Mouse (Mus musculus): Measurements from ENCODE around the gene Fcrl5.
"Not testable (repeated sequence)": the region's sequence is repeated elsewhere in the genome, so short reads cannot be mapped to it uniquely, and the experiment has no call there.

The Fcrl5 gene

GRCm38 (mm10) chr3:87435479-87435878 is at the start of gene Fcrl5:
Gene Fcrl5 (plus strand): TSS chr3:87435773.
- in situ Hi-C loops (cut with MboI, MseI), result no loop called here

GRCm38 (mm10) chr3:87390935-87391334 is 44.6 kb upstream of the Fcrl5 start:
- in situ Hi-C loops (cut with MboI, MseI), result no loop called here

DNA sequence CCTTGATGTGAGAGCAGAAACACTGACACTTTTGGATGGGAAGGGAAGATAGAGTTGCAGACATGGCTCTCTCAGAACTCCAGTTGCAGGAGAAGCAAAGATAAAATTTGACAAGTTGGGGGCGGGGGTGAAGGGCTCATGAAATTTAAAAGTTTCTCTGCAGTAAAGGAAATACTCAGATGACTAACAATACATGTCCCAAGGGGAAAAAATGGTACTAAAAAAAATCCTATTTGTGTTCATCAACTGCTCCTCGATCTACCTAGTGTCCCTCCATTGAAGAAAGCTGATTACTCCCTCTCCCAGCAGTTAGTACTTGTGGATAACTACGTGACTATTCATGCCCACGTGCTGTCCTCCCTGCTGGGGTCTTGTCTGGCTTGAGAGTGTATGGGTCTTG is 36.8 kb upstream of the Fcrl5 start:
- in situ Hi-C loops (cut with MboI, MseI), result no loop called here

DNA sequence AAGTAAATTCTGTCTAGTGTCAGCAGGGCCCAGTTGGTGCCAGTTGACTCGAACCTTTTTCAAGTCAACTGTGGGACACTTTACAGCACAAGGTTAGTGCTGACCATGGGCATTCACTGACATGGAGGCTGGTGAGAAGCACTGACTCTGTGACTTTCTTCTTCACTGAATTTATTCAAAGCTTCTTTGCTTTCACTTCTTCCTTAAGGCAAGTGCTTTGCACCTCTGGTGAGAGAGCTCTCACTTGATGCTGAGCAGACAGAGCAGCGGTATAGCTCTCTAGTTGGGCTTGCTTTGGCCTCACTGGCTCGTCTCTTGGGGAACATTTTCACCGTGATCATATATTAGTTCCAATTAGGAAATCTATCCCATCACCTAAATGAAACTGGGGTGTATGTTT is 35.7 kb upstream of the Fcrl5 start:
- in situ Hi-C loops (cut with MboI, MseI), result no loop called here

DNA sequence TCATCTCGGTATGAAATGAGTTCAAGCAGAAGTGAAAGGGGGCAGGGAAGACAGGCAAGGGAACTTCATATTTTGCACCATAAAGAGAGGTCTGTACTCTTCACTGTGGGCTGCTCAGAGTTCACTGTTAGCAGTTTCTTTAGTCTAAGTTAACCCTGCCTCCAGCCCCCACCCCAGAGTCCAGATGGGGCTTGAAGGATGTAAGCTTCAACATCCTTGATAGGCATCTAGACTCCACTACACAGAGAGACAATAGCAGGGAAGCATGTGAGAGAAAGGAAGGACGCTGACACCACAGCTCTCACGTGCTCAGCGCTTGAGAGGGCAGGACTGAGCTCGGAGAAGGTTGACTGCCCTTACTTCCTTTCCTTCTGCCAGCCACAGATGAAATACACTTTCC is 34.3 kb upstream of the Fcrl5 start:
- in situ Hi-C loops (cut with MboI, MseI), result no loop called here

- in situ Hi-C loops (cut with MboI, MseI), result loop anchor here in 1 of 2 experiments (5.0 kb wide), 1 partner anchor 81 kb away; no protein-coding TSS in a partner anchor
Observed at GRCm38 (mm10) chr3:87408171-87408570, 27.4 kb upstream of the Fcrl5 start.

GRCm38 (mm10) chr3:87409196-87409935 is 26.2 kb upstream of the Fcrl5 start:
- in situ Hi-C loops (cut with MboI, MseI), result loop anchor here in 1 of 2 experiments (5.0 kb wide), 1 partner anchor 82 kb away; no protein-coding TSS in a partner anchor

DNA sequence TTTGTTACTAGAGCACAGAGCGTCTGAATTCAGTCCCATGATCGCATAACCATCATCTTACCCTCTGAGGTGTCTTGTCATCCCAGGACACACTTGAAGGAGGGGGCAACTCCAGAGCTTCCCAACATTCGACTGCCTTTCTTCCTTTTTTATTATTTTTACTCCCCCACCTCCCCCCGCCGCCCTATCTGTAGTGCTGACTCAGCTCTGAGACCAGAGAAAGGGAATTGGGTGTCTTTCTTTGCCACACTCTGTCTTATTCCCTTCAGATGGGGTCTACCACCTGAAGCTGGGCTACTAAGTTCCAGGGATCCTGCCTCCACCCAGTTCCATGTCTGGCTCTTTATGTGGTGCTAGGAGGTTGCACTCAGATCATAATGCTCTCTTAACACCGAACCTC is 25.0 kb upstream of the Fcrl5 start:
- in situ Hi-C loops (cut with MboI, MseI), result loop anchor here (5.0 kb wide), 3 partner anchors 83 to 168 kb away; no protein-coding TSS in a partner anchor

- in situ Hi-C loops (cut with MboI, MseI), result loop anchor here (5.0 kb wide), 3 partner anchors 84 to 169 kb away; no protein-coding TSS in a partner anchor
Observed at GRCm38 (mm10) chr3:87411150-87411549, 24.4 kb upstream of the Fcrl5 start.

- in situ Hi-C loops (cut with MboI, MseI), result no loop called here
Observed at GRCm38 (mm10) chr3:87420645-87421044, 14.9 kb upstream of the Fcrl5 start.

- in situ Hi-C loops (cut with MboI, MseI), result no loop called here
Observed at GRCm38 (mm10) chr3:87422386-87422910, 13.1 kb upstream of the Fcrl5 start.

DNA sequence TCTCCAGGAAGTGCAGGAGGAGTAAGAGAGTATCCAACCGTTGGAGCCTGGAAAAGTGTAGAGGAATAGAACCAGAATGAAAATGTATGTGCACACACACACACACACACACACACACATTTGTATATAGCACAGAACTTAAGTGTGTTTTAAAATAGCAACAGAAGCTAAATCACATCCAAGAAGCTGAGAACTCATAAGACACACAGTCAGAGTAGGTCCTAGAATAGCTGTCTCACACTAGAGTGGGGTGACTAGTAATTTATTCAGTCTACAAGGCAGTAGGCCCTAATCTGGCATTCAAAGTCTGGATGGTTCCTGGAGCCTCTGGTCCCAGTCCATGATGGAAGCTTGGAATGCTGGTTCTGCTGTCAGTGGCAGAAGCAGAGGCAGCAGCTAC is 5.0 kb downstream of the Fcrl5 start:
- in situ Hi-C loops (cut with MboI, MseI), result no loop called here

- in situ Hi-C loops (cut with MboI, MseI), result no loop called here
Observed at GRCm38 (mm10) chr3:87443968-87444367, 8.4 kb downstream of the Fcrl5 start.

- in situ Hi-C loops (cut with MboI, MseI), result no loop called here
Observed at GRCm38 (mm10) chr3:87465454-87465853, 29.9 kb downstream of the Fcrl5 start.

DNA sequence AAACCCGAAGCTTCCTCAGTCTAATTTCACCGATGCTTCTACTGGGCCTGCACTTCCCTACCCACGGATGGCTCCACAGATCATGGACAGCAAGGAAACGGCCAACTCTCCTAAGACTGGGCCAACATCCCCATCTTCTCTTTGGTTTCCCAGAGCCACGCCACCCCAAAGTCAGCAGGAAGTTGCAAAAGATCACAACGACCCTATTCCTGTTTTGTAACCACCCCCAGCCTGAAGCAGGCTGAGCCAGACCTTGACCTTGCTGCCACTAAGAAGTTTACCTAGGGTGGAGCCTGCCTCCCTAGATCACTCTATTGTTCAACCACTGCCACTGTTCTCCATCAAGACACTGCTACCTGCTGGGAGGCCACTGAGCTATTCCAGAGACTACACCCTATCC is 31.4 kb downstream of the Fcrl5 start:
- in situ Hi-C loops (cut with MboI, MseI), result no loop called here

GRCm38 (mm10) chr3:87467416-87467815 is 31.8 kb downstream of the Fcrl5 start:
- in situ Hi-C loops (cut with MboI, MseI), result no loop called here

- in situ Hi-C loops (cut with MboI, MseI), result not testable (repeated sequence)
Observed at GRCm38 (mm10) chr3:87477948-87478347, 42.4 kb downstream of the Fcrl5 start.

- in situ Hi-C loops (cut with MboI, MseI), result not testable (repeated sequence)
Observed at GRCm38 (mm10) chr3:87478596-87478995, 43.0 kb downstream of the Fcrl5 start.

DNA sequence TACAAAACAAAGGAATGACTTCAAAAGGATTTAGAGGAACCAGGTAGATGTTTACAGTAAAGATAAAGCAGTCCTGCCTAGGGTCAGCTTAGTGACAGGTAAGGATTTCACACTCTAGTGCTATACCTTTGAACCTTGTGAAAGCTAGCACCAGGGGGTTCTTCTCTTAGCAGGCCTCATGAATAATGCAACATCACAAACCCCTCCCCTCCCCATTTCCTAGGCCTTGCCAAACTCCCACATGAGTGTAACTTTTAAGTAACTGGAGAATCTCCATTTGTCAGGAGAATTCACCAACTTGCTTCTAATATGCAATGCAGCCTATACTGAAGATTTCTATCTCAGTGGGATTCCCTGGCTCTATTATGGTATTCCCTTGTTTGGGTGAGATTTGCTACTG is 43.7 kb downstream of the Fcrl5 start:
- in situ Hi-C loops (cut with MboI, MseI), result not testable (repeated sequence)

GRCm38 (mm10) chr3:87487392-87487791 is 51.8 kb downstream of the Fcrl5 start:
- in situ Hi-C loops (cut with MboI, MseI), result no loop called here

GRCm38 (mm10) chr3:87487911-87488310 is 52.3 kb downstream of the Fcrl5 start:
- in situ Hi-C loops (cut with MboI, MseI), result no loop called here

- in situ Hi-C loops (cut with MboI, MseI), result loop anchor here (5.0 kb wide), 2 partner anchors 86 to 176 kb away; no protein-coding TSS in a partner anchor
Observed at GRCm38 (mm10) chr3:87498266-87498665, 62.7 kb downstream of the Fcrl5 start.

DNA sequence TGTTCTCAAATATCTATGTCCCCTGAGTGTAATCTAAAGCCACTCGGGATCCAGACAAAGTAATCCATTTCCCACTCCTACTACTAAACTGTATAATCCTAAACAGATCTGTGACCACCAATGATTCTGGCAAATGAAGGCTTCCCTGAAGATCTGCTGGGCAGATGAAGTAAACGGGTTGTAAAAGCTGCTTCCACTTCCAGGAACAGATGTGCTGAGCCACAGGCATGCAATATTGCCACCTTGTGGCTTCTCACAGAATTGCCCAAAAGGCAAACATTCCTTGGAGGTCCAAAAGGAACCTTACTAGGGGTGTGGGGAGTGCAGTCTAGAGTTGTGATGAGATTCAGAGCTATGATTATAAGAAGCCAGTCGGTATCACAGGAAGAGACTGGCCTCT is 63.5 kb downstream of the Fcrl5 start:
- in situ Hi-C loops (cut with MboI, MseI), result loop anchor here (5.0 kb wide), 2 partner anchors 87 to 177 kb away; no protein-coding TSS in a partner anchor
